Mouse (Mus musculus) macrophage (primary cell): ENCODE data around the gene Pdcd11. TPM values are rescaled to one million over a fixed set of nuclear protein-coding genes. Genes with fewer than 3 reads are reported as not detected.
A peak's percentile ranks its signal among the peaks of the same experiment; 100 is the strongest.

Experiments used
- H3K27ac ChIP-seq: fragments of 350-480 bp; formaldehyde crosslinking; 2 replicates; pipeline ENCODE4 v1.9.0; 2021
- H3K36me3 ChIP-seq: fragments of 350-480 bp; formaldehyde crosslinking; 2 replicates; pipeline ENCODE4 v1.9.0; 2021; ENCODE audit errors: inconsistent target
- H3K4me3 ChIP-seq: fragments of 350-480 bp; formaldehyde crosslinking; 2 replicates; pipeline ENCODE4 v1.9.0; 2021; ENCODE audit errors: inconsistent target
- H3K79me2 ChIP-seq: fragments of 350-480 bp; formaldehyde crosslinking; 2 replicates; pipeline ENCODE4 v1.9.0; 2021; ENCODE audit errors: inconsistent target
- WGBS: methylation state at CpG from one replicate; pipeline ENCODE4 v1.1.7; 2026; ENCODE audit warnings: inconsistent platforms; ENCODE audit not compliant: missing documents; 5-methylcytosine and 5-hydroxymethylcytosine counted together
- polyA plus RNA-seq: library from polyadenylated mRNA; stranded (reverse); fragments of 250-400 nt; gene quantifications from 3 replicates; pipeline ENCODE4 v1.2.4, GENCODE M21; 2018; ENCODE audit warnings: inconsistent platforms

Pdcd11 gene
- polyA plus RNA-seq, 1 experiment from 2014 or later = 12.2 TPM

DNA sequence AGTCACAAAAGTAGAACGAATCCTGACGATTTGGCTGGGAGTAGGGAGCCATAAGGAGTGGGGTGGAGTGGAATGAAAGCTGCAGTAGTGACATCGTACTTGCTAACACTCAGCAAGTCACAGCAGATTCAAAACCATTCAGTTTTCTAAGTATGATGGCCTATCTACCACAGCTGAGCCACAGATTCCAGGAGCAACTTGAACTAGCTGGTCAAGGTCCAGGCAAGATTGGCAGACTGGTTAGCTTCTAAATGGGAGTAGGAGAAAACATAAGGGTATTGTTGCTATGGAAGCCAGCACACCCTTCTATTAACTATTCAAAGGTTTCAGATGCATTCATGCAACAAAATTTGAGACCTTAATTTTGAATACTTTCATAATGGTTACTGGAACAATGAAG is 2.3 kb upstream of the Pdcd11 start:
- Histone ChIP-seq H3K79me2 (peaks cover 72% of the 10 kb centered on the region), H3K36me3 (peaks cover 18% of the 10 kb centered on the region), H3K27ac (no peak overlapping the region), H3K4me3 (no peak overlapping the region)
- 87% methylated on average over 3 of the region's 3 CpGs for WGBS

GRCm38 (mm10) chr19:47089718-47090525 is 646 bp upstream of the Pdcd11 start:
- H3K79me2 ChIP-seq = peaks cover 72% of the 10 kb centered on the region
- 3% methylated on average over 36 of the region's 36 CpGs for WGBS
- peak overlapping the region; percentile 100 for H3K4me3 ChIP-seq
- H3K27ac ChIP-seq = peak overlapping the region; percentile 79
- H3K36me3 ChIP-seq = peaks cover 18% of the 10 kb centered on the region

GRCm38 (mm10) chr19:47101080-47101479 is 10.5 kb downstream of the Pdcd11 start:
- H3K36me3 ChIP-seq = peaks cover 86% of the 10 kb centered on the region
- H3K27ac ChIP-seq = no peak overlapping the region
- WGBS = 92% methylated on average over 5 of the region's 5 CpGs

DNA sequence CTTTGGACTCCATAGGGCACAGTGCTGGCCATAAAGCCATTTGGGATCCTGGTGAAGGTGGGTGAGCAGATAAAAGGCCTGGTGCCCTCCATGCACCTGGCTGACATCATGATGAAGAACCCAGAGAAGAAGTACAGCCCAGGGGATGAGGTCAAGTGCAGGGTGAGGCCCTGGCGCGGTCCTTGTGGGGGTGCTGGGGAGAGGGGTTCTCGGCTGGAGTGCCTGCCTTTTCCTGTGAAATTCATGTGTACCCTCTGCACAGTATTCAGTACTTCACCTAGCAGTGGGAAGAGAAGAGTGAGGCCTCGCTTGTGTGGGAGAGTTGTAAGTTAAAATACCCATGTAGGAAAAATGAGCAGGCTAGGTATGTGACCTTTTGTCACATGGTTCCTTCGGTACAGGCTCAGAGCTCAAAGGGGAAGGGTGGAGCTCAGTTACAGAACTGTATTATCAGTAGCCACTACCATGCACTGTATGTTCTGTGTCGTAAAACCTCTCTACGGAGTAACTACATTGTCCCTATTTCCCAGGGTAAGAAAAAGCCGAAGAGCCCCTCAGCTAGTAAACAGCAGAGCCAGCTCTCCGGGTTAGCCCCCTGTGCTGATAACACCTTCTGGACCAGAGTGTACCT is 14.2 kb downstream of the Pdcd11 start:
- peaks cover 94% of the 10 kb centered on the region for H3K36me3 ChIP-seq
- 96% methylated on average over 9 of the region's 9 CpGs for WGBS

More at GRCm38 (mm10) chr19:47101080-47101479, 10.5 kb downstream of the Pdcd11 start:
- H3K4me3 ChIP-seq = no peak overlapping the region
- H3K79me2 ChIP-seq = no peaks in the 10 kb centered on the region

GRCm38 (mm10) chr19:47118634-47119033 is 28.1 kb downstream of the Pdcd11 start:
- WGBS = 88% methylated on average over 2 of the region's 2 CpGs
- H3K4me3 ChIP-seq = no peak overlapping the region
- H3K79me2 ChIP-seq = no peaks in the 10 kb centered on the region
- H3K27ac ChIP-seq = no peak overlapping the region
- peaks cover 49% of the 10 kb centered on the region for H3K36me3 ChIP-seq

More for the DNA sequence above, 14.2 kb downstream of the Pdcd11 start:
- Histone ChIP-seq H3K4me3 (no peak overlapping the region), H3K79me2 (no peaks in the 10 kb centered on the region), H3K27ac (no peak overlapping the region)

- 37% methylated on average over 4 of the region's 4 CpGs for WGBS
- peaks cover 45% of the 10 kb centered on the region for H3K36me3 ChIP-seq
- no peaks in the 10 kb centered on the region for H3K79me2 ChIP-seq
- H3K4me3 ChIP-seq = no peak overlapping the region
- H3K27ac ChIP-seq = no peak overlapping the region
These were observed 30.5 kb downstream of the Pdcd11 start for GRCm38 (mm10) chr19:47121054-47121453.

DNA sequence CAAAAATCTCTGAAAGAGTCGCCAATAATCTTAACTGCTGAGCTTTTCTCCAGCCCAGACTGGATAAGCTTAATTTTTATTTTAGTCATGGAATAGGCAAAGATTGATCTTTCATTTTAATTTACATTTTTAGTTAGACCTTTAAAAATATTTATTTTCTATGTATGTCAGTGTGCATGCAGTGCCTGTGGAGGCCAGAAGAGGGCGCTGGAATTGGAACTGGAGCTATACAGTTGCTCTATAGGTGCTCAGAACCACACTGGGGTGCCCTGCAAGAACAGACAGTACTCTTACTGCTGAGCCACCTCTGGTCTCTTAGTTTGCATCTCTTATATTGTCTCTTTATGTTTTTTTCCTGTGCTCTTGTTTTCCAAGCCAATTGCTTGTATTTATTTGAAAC is 32.2 kb downstream of the Pdcd11 start:
- Histone ChIP-seq H3K36me3 (peaks cover 48% of the 10 kb centered on the region), H3K79me2 (no peaks in the 10 kb centered on the region), H3K4me3 (no peak overlapping the region), H3K27ac (no peak overlapping the region)
- WGBS = 47% methylated on average over 2 of the region's 2 CpGs

DNA sequence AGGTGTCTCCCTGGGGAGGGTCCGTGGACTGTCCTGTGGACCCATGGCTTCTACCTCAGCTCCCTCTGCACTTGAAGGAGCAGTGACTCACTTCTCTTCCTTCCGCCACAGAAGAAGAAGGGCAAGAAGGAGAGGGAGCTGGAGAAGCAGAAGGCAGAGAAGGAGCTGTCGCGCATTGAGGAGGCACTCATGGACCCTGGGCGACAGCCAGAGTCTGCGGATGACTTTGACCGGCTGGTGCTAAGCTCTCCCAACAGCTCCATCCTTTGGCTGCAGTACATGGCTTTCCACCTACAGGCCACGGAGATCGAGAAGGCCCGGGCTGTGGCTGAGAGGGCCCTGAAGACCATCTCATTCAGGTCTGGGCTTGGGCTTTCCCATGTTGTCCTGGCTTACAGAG is 37.6 kb downstream of the Pdcd11 start:
- WGBS = 100% methylated on average over 7 of the region's 10 CpGs
- peaks cover 69% of the 10 kb centered on the region for H3K36me3 ChIP-seq
- H3K79me2 ChIP-seq = peaks cover 21% of the 10 kb centered on the region; the same call in 1 of the 2 replicates
- no peak overlapping the region for H3K27ac ChIP-seq
- no peak overlapping the region for H3K4me3 ChIP-seq

DNA sequence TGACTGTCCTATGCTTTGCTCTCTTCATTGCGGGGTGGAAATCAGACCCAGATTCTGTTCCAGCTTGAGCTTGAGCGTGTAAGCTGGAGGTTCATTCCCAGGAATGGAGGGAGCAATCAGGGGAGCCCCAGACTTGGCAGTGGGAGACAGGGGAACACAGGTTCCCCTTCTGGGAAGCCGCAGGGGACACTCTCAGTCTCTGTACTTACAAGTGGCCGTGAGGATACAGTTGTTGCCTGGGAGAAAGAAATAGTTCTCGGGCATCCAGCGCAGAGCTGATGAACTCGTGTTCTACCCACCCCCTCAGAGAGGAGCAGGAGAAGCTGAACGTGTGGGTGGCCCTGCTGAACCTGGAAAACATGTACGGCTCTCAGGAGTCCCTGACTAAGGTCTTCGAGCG is 38.3 kb downstream of the Pdcd11 start:
- Histone ChIP-seq H3K27ac (no peak overlapping the region), H3K36me3 (peaks cover 69% of the 10 kb centered on the region), H3K79me2 (peaks cover 21% of the 10 kb centered on the region; the same call in 1 of the 2 replicates), H3K4me3 (no peak overlapping the region)
- 92% methylated on average over 10 of the region's 11 CpGs for WGBS

DNA sequence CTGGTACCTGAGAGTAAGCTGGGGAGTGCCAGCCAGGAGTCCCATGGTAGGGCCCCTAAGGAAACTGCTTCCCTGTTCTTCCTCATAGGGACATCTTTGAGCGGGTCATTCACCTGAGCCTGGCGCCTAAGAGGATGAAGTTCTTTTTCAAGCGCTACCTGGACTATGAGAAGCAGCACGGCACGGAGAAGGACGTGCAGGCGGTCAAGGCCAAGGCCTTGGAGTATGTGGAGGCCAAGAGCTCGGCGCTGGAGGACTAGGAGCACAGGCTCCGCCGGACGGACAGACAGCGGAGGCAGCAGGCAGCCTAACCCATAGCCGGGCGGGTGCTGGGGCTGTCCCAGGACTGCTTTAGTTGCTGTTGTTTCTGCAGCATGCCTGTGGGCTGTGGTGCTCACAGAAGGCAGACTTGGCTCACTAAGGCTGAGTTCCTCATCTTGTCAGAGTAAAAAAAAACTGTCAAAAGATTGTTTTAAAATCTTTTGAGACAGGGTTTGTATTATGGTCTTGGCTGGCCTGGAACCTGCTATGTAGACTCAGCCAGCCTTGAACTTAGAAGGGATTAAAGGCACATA is 40.1 kb downstream of the Pdcd11 start:
- WGBS = 97% methylated on average over 15 of the region's 15 CpGs
- Histone ChIP-seq H3K79me2 (peaks cover 33% of the 10 kb centered on the region), H3K27ac (no peak overlapping the region), H3K36me3 (peaks cover 64% of the 10 kb centered on the region), H3K4me3 (no peak overlapping the region)

- 2% methylated on average over 7 of the region's 7 CpGs for WGBS
- H3K27ac ChIP-seq = peak overlapping the region; percentile 52
- H3K79me2 ChIP-seq = peaks cover 47% of the 10 kb centered on the region
- no peak overlapping the region for H3K4me3 ChIP-seq
- peaks cover 47% of the 10 kb centered on the region for H3K36me3 ChIP-seq
These were observed 42.6 kb downstream of the Pdcd11 start for GRCm38 (mm10) chr19:47133161-47133560.

GRCm38 (mm10) chr19:47135568-47135967 is 45.0 kb downstream of the Pdcd11 start:
- Histone ChIP-seq H3K36me3 (peaks cover 24% of the 10 kb centered on the region), H3K27ac (no peak overlapping the region), H3K4me3 (no peak overlapping the region), H3K79me2 (peaks cover 47% of the 10 kb centered on the region)
- 85% methylated on average over 15 of the region's 17 CpGs for WGBS

DNA sequence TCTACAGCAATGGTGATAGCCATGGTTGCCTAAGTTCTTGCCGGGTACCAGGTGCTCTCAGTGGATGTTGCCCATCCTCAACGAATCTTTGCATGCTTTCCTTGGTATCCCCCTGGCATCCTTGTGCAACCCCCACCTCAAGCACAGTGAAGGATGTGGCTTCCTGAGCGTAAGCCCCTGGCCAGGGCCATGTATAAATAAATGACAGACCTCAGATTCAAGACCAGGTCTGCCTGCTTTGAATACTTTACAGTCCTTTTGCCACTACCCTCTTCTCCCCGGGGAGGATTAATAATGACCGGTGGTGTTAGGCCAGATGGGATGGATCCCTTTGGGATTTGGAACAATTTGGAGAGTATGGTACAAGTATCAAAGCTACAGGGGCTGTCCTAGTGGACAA is 45.6 kb downstream of the Pdcd11 start:
- Histone ChIP-seq H3K27ac (no peak overlapping the region), H3K4me3 (no peak overlapping the region), H3K36me3 (peaks cover 23% of the 10 kb centered on the region), H3K79me2 (peaks cover 41% of the 10 kb centered on the region)
- WGBS = 86% methylated on average over 4 of the region's 5 CpGs

GRCm38 (mm10) chr19:47137051-47137581 is 46.5 kb downstream of the Pdcd11 start:
- 1% methylated on average over 6 of the region's 6 CpGs for WGBS
- Histone ChIP-seq H3K36me3 (peaks cover 15% of the 10 kb centered on the region; the same call in 1 of the 2 replicates), H3K79me2 (peaks cover 32% of the 10 kb centered on the region), H3K27ac (peak overlapping the region; percentile 87), H3K4me3 (peak overlapping the region; percentile 73)
